Mouse (Mus musculus) central nervous system, embryonic 14 days (tissue): ENCODE data around the gene Cenps. TPM values are rescaled to one million over a fixed set of nuclear protein-coding genes. Genes with fewer than 3 reads are reported as not detected.

Experiments
- polyA plus RNA-seq: library from polyadenylated mRNA; depleted of rRNA; stranded (reverse); fragments of >200 nt; gene quantifications from 2 replicates; pipeline ENCODE4 v1.2.3, GENCODE M21; 2012; rRNA removed

The Cenps gene
- polyA plus RNA-seq = 20.5 and 22.1 TPM in 2 replicates

DNA sequence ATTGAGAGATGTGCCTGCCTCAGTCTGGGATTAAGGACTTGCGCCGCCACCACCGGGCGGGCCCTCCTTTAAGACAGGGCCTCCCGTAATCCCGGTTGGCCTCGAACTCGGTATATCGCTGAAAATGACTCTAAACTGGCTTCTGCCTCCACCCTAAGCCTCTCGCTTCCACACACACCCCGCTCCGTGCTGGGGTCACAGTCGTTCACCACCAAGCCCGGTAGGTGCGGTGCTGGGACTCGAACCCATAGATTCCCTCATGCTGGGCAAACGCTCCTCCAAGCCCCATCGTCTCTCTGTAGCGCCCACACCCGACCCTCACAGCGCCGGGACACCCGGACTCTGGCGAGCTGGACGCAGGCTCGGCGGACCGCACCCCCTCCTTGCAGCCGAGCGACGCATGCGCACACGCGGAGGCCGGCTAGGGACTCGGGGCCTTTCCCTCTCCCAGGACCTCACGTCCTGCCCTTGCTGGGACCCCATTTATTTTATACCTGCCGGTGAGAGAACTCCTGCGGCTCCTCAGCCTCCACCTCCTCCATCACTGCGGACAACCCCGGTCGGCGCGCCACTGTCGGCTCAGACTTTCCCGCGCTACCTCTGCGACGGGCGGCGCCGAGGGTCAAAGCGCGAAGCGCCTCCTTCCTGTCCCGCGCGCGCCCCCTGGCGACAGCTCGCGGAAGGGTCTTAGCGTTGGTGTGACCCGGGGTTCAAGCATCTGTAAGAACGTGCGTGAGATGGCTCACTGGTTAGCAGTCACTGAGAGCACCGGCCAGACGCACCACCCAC is at the start of gene Cenps:
TSS of gene Cenps (minus strand) at position 648 of the 789 bp plus-strand sequence.

GRCm38 (mm10) chr4:149166215-149166946 is 29.0 kb upstream of the Cenps start, which contains the start of gene Pgd:
TSS of gene Pgd (minus strand) at chr4:149166771.

DNA sequence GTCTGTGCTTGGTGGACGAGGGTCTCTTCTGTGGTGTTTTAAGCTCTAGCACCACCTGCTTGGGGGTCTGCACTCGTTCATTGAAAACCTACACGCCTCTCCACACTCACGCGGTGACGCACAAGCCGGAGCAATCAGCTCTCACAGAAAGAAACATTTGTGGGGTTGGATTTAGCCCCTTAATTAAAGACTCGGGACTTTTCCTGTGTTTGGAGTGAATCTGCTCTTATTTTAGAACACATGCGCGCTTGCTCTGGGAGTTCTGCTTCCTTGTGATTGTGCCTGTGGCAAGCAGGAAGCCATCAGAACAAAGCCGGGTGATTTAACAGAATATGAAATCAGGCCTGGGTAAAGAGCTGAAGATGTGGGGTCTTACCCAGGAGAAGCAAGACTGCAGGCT is 10.8 kb downstream of the Cenps start, which contains the start of gene Cort:
TSS of gene Cort (minus strand) at position 101 of the 400 bp plus-strand sequence.

DNA sequence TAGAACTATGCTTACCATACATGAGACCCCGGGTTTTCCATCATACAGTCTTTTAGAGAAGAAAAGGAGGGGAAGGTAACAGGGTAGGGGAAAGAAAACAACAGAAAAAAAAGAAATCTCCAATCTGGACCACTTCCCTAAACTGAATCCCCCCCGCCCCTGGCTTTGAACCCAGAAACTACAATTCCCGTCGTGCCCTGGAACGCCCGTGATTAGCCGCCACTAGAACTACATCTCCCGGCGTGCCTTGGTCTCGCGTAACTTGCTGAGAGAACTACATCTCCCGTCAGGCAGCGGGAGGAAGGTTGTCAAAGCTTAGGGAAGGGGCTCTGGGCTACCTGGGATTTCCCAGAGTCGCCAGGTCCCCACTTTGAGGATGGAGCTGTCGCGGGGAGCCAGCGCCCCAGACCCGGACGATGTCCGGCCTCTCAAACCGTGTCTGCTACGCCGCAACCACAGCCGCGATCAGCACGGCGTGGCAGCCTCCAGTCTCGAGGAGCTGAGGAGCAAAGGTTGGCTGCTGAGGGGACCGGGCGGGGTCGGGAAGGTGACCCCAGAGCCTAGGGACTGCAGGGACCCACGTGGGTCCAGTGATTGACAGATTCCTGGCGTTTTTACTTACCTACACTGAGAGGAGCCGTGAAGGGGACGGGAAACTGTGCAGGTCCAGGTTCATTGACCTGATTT is 33.4 kb downstream of the Cenps start, which contains the start of gene Dffa:
TSS of gene Dffa (plus strand) at position 272 of the 687 bp plus-strand sequence.

DNA sequence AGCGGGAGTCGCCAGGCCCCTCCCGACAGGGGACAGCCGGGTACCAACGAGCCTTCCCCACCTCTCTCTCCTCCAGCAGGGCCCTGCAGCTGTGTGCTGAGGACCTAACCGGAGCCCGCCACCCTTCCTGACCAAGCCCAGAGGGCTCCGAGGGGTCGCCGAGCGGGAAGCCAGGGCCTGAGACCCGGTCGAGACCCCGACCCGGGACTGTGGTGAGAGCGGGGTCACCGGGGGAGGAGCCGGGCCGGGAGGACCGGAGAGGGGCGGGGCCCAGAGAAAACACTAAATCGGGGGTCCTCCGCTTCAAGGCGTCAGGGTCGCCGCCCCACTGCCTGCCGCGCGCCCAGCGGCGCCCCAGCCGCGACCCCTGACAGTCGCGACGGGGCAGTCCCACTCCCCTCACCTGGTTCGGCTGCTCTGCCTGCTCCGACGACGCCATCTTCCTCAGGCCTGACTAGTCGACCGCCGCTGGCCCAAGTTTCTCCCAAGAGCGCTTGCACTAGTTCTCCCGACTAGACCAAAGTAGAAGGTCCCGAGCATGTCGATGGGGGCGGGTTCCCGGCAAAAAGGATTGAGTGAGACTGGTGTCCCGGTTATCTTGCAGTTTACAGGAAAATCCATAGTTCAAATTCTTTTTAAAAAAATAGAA is 37.9 kb downstream of the Cenps start, which contains the start of gene Pex14:
TSS of gene Pex14 (minus strand) at position 508 of the 649 bp plus-strand sequence.

Other genes starting within 250 kb of the Cenps start
- gene Pex14, start 37.8 kb downstream of the Cenps start, polyA plus RNA-seq = 38.0 and 38.6 TPM in 2 replicates
- 27.6 and 28.4 TPM in 2 replicates for gene Dffa, start 33.5 kb downstream of the Cenps start, polyA plus RNA-seq
- gene Cort, start 10.9 kb downstream of the Cenps start, polyA plus RNA-seq = 0.37 and 0.59 TPM in 2 replicates
- 100 and 107 TPM in 2 replicates for gene Pgd, start 29.1 kb upstream of the Cenps start, polyA plus RNA-seq
- 147 TPM in 2 replicates for gene Kif1b, start 170.1 kb upstream of the Cenps start, polyA plus RNA-seq